Mouse (Mus musculus) olfactory bulb, adult 2 months (tissue): Measurements from ENCODE around the gene Apbb1.

ENCODE experiments used
- CTCF ChIP-seq: fragments of 200-500 bp; IDR thresholded peaks from 2 replicates; pipeline ENCODE4 v1.5.1; 2012; ENCODE audit warnings: low read depth, mild to moderate bottlenecking, low read length, moderate library complexity; ENCODE audit not compliant: insufficient read depth
- POLR2A ChIP-seq: fragments of 200-500 bp; IDR thresholded peaks from 2 replicates; pipeline ENCODE4 v1.6.1; 2012; ENCODE audit warnings: mild to moderate bottlenecking, low read depth, low read length, moderate library complexity; ENCODE audit not compliant: insufficient read depth

DNA sequence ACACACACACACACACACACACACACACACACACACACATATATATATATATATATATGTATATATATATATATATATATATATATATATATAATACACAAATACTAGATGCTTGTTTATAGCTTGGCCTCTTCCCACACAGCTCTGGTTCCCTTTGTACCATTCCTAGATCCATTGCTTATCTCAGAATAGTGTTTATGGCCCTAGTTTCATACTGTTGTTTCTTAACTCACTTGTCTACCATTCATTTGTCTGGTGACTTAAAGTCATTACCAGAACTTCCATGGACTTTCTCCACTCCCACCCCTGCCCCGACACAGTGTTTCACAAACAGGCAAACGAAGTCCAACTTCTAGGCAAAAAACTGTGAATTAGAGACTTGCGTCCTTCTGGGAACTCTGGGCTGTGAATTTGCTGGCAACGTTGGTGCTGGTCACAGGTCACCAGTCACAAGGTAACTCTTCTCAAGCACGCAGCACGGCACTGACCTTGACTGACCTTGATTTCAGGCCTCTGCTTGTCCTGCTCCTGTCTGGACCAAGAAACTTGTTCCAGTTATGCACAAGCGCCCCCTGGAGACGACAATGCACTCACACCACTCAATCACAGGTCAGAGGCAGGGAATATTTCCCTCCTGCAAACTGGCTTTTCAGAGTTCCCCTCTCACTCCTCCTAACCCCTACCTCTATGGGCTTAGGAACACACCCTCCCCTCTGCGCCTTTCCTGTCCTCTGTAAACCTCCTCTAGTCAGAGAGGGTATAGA, 21.6 kb upstream of the Apbb1 start:
- no peak for TF ChIP-seq POLR2A
- 0 out of 2 replicates have a peak, but pooled peaks have one; percentile 37 for TF ChIP-seq CTCF
